Mouse (Mus musculus) erythroblast, adult 5-6 weeks (primary cell): ENCODE data around the gene Plcd4. TPM values are rescaled to one million over a fixed set of nuclear protein-coding genes. Genes with fewer than 3 reads are reported as not detected.
"Not testable (repeated sequence)": the region's sequence is repeated elsewhere in the genome, so short reads cannot be mapped to it uniquely, and the experiment has no call there.

Source experiments
- ATAC-seq: replicated peaks from 2 replicates; pipeline ENCODE4 v1.8.0; 2016; ENCODE audit warnings: moderate number of reproducible peaks, mild to moderate bottlenecking, moderate TSS enrichment, inconsistent platforms; ENCODE audit not compliant: poor library complexity, low FRiP score, severe bottlenecking
- total RNA-seq, 2 experiments: library from RNA; stranded (forward) in 1 of 2; stranded (reverse) in 1 of 2; fragments of 150-400 nt in 1 of 2; fragments of 200-764, 138-1000 nt in 1 of 2; gene quantifications; 2 replicates each; pipeline versions ENCODE4 v1.2.3 to v1.2.4; 2015 to 2017; ENCODE audit warnings: low replicate concordance in 2 of 2

Gene Plcd4
- total RNA-seq (2015; ENCODE audit: low replicate concordance) (not detected in 2 replicates), total RNA-seq (2017; ENCODE audit: low replicate concordance) (1.4 TPM in 1 of 2 replicates, not detected in the other)

DNA sequence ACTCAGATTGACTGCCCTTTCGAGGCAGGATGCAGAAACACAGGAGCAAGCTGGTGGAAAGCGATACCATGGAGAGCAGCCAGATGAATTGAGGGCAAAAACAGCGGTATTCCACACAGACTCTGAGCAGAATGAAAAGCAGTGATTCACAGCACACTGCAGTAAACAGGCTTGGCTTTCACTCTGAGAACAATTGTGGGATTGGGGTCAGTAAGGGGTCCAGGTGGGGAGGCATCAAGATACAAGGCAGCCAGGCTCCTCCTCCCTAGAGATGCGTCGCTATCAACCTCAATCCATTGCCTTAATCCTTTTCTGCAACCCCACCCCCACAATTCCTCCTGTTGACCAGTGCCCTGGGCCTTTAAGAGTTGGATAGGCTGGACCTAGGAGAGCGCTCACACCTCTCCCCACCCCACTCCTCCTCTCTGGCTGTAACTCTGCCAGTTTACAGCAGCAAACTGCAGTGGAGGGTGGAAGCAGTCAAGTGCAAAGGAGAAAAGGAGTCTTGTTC, at the start of gene Plcd4:
Gene Plcd4, plus strand, starts transcription at position 438 of the 511 bp plus-strand sequence.
- no peak for ATAC-seq

DNA sequence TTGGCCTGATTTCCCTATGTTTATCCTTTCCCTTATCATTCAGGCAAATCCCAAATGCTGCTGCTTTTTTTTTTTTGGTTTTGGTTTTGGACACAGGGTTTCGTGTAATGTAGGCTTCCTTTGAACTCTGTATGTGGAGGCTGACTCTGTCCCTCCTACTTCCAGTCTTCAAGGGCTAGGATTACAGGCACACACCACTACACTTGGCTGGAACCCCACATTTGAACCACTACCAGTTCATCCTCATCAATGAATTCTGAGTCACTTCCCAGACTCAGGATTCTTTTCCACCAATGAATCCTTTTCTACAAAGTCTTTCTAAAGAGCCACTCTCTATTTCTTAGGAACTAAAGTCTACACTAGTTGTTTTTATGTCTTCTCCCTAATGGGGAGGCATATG, 41.6 kb upstream of the Plcd4 start:
- ATAC-seq: no peak

DNA sequence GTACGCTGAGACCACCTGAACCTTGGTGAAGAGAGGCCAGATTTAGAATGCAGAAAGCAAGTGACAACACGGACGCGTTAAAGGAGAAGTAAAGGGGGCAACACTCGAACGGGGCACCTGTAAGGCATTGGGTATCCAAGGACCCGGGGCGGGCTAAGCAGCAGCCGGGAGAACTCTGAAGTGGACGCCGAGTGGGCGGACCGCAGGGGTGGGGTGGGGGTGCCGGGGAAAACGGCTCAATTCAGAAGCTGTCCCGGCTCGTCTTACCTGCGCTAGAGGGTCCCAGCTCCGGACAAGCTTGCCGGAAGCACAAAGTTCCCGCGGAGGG, 37.3 kb upstream of the Plcd4 start:
- peak; percentile 25 for ATAC-seq

GRCm38 (mm10) chr1:74505721-74506464, 36.8 kb upstream of the Plcd4 start, which contains the start of gene Cnot9:
Gene Cnot9 (plus strand): TSS chr1:74506058.
- ATAC-seq: peak; percentile 91

DNA sequence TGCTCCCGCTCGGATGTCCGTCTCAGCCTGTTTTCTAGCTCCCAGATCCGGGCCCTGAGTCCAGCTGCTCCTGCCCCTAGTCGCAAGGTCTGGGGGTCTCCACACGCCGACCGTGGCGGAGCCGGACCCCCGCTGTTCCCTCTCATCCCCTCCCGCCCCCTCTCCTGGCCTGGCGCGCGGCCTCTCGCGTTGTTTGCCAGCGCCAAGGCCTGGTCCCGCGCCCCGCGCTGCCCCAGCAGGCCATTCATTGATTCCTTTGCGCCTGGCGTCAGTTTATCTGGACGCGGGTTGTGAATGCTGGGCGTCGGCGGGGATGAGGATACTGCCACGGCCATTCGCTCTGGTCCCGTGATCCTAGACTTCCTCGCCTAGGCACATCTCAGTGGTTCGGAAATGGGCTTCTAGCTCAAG, 36.2 kb upstream of the Plcd4 start:
- peak; percentile 60 for ATAC-seq

DNA sequence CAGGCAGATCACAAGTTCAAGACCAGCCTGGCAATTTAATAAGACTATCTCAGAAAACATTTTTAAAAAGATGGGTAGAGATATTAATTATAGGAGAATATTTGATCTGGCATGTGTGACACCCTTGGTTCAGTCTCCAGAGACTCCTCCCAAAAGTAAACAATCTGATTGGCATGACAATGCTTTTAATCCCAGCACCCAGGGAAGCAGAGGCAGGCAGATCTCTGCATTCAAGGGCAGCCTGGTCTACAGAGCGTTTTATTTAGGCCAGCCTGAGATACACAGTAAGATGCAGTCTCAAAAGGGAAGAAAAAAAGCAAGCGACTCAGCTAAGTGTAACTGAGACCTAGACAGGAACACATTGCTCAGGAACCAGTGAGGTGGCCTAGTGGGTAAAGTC, 34.9 kb upstream of the Plcd4 start:
- no peak for ATAC-seq

DNA sequence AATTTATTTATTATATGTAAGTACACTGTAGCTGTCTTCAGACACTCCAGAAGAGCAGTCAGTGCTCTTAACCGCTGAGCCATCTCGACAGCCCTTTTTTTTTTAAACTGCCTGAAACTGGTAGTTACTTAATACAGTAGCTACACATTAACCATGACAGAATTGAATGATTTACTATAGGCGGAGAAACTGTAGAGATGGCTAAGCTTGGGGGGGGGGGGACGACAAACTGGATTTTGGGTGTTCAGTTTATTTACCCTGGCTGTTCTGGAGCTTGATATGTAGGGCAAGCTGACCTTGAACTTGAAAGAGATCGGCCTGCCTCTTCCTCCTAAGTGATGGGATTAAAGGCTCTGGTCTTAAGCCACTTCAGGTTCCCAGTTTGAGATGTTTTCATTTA, 31.4 kb upstream of the Plcd4 start:
- ATAC-seq: no peak

- ATAC-seq: not testable (repeated sequence)
Measured at GRCm38 (mm10) chr1:74512999-74513398, 29.7 kb upstream of the Plcd4 start.

GRCm38 (mm10) chr1:74519875-74520274, 22.8 kb upstream of the Plcd4 start:
- ATAC-seq: no peak

DNA sequence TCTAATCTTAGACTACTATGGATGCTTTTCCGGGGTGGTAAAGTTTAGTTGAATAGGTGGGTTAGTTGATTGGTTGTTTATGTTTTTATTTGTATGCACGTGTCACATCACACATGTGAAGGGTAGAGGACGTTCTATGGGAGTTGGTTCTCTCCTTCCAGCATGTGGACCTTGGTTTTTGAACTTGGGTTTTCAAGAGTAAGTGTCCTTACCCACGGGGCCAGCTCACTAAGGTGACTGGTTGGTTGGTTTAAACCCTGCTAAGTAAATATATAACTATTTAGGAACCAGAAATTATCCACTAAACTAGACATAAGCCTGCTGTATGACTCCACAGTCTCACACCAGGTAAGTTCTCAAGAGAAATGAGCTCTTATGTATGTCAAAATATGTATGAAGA, 17.9 kb upstream of the Plcd4 start:
- no peak for ATAC-seq

DNA sequence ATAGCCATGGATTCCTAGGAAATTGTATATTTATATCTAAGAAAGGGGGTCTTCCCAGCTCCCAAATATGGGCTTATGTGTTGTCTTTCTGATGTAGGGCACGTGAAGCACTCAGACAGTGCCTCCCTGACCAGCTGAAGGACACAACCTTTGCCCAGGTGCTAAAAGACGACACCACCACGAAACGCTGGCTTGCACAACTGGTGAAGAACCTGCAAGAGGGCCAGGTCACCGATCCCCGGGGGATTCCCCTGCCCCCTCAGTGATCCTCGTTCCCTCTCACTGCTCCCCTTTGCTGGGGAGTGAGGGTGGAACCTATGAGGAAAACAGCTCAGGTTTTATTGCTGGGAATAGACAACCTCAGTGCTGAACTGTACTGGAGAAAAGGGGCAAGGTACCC, 14.1 kb upstream of the Plcd4 start:
- ATAC-seq: no peak

DNA sequence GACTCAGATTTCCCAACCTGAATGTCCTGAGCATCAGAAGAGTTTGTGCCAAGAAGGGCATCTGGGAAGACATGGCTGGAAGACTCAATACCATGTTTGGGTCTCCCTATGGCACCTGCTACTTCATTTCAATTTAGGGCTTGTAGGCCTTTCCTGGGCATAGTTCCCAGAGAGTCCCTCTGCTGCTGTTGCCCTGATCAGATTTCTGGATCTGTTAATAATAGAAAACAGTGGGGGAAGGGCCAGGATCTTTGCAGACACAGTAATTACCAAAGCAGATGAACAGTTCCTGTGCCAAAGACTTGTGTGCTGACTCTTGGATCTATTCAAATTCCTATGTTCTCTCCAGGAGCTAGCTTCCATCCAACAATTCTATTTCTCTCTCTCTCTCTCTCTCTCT, 4.0 kb upstream of the Plcd4 start:
- ATAC-seq: no peak

DNA sequence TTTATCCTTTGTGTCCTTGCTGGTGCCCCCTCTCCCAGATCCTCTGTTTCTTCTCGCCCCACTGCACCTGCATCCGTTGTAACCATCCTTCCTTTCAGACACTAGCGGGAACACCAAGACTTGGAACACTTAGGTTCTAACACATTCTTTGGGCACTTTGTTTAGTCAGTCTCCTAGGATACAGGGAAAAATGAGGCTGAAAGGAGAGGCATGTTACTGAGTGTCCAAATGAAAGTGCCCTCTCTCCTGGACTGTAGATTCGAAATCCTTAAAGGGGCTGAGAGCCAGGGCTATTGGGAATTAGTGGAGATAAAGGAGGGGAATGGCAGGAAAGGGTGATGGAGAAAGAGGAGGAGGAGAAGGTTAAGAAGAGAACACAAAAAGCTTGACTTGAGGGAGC, 1.5 kb downstream of the Plcd4 start, which contains the start of gene Usp37:
Gene Usp37, minus strand, starts transcription at position 101 of the 400 bp plus-strand sequence.
- ATAC-seq: no peak

DNA sequence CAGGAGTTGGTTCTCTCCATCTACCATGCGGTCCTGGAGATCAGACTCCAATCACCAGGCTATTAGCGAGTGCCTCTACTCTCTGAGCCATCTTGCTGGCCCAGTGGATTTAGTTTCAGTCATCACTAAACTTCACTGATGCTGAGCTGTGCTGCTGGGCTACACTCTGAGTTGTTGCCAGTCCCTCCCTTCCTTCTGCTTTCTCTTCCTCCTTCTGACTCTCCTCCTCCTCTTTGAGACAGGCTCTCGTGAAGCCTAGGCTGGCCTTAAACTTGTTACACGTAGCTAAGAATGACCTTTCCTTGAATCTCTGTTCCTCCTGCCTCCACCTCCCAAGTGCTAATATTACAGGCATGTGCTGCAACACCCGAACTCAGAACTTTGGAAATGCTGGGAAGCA, 16.4 kb downstream of the Plcd4 start:
- ATAC-seq: no peak

DNA sequence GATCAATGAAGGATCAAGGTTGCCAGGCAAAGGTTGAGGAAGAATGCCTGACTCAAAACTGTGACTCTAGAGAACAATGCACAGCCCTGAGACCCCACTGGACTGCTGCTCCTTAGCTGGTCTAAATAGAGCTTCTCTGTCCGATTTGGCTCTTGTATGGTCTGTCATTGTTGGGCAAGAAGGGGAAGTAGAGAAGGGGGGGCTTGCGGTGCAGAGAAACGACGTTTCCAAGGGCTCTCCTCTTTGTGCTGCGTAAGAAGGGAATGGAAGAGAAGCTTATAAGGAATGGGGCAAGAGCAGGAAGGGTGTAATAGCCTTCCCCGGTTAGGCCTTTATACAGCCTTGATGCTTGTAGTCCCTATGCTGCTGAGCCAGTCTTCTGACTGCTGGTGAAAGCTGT, 23.1 kb downstream of the Plcd4 start:
- ATAC-seq: no peak

DNA sequence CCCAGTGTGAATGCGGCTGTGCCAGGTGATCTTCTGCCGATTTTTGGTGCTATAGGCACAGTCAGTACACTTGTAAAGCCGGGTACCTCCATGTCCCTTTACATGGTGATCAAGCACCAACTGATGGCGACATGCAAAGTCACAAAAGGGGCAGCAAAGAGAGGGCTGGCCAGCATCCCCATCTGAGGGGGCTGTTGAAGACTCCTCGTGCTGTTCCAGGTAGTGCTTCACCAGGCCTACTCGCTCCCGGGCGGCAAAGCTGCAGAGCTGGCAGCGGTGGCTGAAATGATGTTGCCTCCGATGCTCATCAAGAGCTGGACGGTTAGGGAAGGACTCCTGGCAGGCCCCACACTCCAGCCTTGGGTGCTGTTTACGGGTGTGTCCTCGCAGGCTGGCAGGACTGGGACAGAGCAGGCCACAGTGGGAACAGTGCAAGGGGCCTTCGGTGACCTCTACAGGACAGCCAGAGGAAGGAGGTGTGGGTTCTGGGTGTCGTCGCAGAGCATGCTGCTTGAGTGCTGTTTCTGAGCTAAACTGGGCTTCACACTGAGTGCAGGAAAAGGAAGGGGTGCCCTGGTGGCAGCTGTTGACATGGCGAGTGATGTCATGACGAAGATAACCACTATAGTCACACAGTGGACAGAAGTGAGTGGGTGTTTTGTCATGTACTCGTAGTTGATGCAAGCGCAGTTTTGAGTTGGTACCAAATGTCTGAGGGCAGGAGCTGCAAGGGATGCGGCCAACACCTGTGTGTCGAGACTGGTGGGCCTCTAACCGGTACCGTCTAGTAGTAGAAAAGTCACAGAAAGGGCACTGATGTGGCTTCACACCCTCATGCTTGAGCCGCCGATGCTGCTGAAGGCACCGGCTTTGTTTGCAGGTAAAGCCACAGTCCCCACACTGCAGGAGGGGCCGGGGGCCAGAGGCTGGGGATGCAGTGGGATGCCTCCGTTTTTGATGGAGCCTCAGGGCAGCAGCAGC, 27.3 kb downstream of the Plcd4 start:
- ATAC-seq: no peak

DNA sequence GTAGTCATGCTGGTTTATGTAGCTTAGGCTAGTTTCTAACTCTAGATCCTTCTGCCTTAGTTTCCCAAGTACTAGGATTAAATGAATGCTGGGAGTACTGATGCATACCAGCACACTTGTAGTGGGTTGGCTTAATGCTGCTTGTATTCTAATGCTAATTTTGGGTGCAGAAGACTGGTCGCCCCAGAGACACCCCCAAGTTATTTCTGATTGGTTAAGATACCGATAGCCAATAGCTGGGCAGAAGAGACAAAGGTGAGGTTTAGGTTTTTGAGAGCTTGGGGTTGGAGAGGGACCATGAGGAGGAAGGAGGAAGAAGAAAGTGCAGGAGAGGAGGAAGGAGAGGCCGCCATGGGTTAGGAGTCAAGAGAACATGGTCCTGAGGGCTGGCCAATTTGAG, 39.9 kb downstream of the Plcd4 start:
- no peak for ATAC-seq

DNA sequence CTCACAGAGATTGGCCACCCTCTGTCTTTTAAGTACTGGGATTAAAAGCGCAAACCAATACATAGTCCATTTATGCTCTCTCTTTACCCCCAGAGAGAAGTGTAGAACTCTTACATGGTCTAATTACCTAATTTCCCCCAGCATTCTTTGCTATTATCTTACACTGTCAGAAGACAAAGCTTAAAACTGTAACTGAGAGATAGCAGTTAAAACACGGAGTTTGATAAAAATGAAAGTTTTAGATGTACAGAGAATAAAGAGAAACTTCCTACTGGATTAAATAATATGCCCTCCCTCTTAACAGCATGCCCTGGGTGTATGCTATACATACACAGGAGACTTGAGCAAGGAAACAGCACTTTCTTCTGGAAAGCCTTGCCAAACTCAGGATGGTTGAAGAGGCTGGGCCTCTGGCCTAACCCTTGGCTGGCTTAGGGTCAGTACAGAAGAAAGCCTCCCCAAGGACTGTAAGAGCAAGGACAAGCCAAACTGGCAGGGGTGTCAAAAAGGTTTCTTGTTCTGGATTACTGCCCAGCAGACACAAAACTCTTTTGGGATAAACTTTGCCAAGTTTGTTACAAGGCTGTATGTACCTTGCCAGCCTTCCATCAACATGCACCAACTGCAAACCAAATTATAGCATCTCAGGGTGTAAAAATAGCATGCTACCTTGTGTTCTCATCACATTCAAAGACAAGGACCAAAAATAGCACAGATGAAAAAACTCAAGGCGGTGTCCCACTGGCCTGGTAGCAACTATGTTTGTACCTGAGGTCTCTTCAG, 42.1 kb downstream of the Plcd4 start:
- ATAC-seq: no peak

DNA sequence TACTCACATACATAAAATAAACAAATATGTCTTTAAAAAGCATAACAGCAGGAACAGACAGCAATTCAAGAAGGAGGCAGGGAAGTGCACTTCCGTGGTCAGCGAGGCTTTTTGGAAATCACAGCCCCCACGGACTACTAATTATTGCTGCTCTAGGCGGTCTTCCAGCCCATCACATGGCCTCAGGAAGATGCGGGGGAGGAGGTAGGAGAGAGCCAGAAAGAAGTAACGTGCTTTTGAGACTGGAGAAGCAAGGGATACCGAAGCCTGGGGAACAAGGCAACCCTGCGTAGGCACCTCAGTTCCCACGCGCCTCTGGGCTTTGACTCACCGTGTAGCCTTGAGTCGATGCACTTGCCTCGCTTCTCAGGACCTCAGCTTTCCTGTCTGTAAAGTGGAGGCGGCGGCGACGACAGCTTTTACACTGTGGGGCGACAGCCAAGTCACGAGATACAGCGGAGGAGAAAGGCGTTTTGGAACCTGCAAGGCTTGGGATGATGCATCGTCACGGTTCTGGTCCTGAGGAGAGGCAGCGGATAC, 44.6 kb downstream of the Plcd4 start:
- no peak for ATAC-seq
